Mouse (Mus musculus) thymus, adult 18-20 months (tissue): ENCODE data around the gene Olfr432.
"Not testable (repeated sequence)": the region's sequence is repeated elsewhere in the genome, so short reads cannot be mapped to it uniquely, and the experiment has no call there.

ENCODE experiments used
- DNase-seq, 2 experiments: peaks; one replicate each; pipeline ENCODE4 v3.0.0; 2022; ENCODE audit warnings: mixed read lengths in 2 of 2

Olfr432 gene

DNA sequence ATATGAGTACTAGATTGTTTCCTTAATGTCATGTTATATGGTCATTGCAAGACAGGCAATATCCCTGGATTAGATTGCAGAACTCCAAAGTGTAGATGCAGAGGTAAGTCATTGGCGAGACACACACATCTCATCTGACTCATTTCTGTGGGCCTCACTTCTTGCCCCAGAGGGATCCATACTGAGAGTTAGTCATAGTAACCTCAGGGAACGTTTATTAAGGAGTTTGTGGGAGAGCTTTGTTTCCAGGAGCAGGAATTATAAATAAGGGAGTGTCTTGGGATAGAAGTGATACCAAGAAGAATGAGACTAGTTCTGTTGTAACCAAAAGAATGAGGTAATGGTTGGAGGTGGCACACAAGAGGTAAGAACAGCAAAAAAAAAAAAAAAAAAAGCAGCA is at the start of gene Olfr432:
TSS of gene Olfr432 (plus strand) at position 313 of the 400 bp plus-strand sequence.
- no peak for DNase-seq

- DNase-seq = not testable (repeated sequence)
Observed at GRCm38 (mm10) chr1:174004352-174005109, 44.5 kb upstream of the Olfr432 start.

DNA sequence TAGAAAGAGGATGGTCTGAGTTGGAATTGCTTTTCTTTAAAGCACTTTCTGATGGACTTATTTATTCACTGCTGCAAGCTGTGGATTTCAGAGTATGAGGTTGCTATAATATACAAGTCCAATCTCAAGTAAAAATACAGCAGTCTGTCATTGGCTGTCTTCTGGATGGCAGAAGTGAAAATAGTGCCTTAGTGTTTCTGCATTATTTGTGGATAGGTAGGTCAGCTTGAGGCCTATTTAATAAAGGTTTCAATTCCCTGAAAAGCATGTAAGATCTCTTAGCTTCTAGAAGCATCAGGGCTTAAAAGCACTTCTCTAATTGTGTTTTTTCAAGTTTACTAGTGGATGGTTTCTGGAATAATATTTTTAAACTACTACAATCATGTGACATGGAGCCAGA is 42.0 kb upstream of the Olfr432 start:
- not testable (repeated sequence) for DNase-seq

DNA sequence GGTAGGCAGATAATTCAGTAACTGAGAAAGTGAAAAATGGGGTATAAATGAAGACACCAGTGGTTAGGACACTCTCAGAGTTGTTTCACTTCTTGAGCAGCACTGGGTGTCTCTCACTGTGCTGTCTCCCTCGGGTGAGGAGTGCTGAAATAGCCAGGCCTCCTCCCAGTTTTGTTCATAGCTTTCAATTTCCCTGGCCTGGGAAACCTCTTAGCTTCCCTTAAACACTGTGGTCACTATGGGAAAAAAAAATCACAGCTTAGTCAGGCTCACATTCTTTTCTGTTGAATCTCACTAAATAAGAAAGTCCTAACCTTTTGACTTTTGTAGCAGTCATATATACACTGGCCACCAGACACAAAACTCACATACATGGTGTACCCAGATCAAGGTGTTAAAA is 17.3 kb upstream of the Olfr432 start, which contains the start of gene Ifi205:
TSS of gene Ifi205 (minus strand) at position 113 of the 400 bp plus-strand sequence.
- no peak for DNase-seq

DNA sequence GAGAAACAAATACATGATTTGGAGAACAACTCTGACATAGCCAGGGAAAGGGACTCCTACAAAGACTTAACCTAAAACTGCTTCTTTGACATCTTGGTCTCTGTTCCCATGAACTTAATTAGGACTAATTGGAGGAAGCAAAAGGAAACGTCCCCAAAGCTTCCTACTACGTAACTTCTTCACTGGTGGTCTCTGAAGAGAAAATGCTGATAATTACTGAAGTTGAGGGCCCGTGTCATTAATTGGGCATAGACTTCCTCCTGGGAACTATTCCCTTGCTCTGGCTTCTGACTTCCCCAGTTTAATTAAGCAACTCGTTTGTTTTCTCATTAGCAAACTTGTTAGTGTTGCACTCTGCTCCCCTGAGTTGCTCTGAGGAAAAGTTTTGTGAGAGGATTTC is 13.2 kb upstream of the Olfr432 start:
- DNase-seq = no peak

DNA sequence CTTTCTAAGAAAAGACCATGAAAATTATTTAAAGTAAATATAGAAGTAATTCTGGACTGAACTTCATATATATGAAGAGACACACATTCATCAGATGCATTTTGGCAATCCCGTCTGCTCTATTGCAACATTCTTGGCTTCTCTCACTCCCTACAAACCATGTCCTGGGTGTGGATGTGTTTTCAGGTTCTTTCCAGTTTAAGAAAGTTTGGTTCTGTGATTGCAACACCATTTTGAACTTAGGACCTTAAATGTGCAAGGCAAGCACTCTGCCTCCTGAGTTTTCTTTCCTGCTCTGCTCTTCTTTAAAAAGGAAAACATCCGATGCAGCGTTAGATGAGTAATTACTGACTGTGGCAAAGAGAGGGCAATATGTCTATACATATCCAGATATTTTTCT is 10.5 kb upstream of the Olfr432 start:
- DNase-seq = no peak

DNA sequence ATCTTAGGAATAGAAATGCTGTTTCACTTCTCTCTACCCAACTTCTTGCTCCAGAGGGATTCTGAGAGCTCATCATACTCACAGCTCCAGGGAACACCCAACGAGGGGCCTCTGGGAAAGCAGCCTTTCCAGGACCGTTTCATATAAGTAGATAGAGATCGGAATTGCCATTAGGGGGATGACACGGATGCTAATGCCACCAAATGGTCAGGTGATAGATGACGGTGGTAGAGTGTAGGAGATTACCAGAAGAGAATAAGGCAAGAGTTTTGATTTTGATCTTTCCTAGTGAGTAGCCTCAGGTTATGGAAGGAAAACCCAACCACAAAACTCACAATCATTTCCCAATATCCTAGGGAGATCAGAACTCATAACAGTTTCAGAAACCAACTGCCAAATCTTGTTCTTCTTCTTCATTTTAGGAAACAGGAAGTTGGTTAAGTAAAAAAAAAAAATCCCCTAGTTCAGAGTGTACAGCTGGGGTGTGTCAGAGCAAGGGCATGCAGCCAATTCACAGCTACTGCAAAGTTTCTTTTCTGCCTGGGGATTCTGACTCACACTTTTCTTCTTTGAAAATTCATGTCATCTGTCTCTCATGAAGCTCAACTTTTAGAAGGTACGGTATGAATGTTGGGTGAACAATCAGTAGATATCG is 8.4 kb upstream of the Olfr432 start, which contains the start of gene Olfr433:
TSS of gene Olfr433 (plus strand) at position 183 of the 655 bp plus-strand sequence.
- no peak for DNase-seq

DNA sequence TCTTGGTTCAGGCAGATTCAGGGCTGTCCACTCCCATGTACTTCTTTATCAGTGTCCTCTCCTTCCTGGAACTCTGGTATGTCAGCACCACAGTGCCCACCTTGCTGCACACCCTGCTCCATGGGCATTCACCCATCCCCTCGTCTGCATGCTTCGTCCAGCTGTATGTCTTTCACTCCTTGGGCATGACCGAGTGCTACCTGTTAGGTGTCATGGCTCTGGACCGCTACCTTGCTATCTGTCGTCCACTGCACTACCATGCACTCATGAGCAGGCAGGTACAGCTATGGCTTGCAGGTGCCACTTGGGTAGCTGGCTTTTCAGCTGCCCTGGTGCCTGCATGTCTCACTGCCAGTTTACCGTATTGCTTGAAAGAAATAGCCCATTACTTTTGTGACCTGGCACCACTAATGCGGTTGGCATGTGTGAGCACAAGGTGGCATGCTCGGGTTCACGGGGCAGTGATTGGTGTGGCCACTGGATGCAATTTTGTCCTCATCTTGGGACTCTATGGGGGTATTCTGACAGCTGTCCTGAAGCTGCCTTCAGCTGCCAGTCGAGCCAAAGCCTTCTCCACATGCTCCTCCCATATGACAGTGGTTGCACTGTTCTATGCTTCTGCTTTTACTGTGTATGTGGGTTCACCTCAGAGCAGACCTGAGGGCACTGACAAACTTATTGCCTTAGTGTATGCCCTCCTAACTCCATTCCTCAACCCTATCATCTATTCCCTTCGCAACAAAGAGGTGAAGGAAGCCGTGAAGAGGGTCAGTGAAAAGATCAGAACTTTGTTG is 6.7 kb upstream of the Olfr432 start:
- not testable (repeated sequence) for DNase-seq

DNA sequence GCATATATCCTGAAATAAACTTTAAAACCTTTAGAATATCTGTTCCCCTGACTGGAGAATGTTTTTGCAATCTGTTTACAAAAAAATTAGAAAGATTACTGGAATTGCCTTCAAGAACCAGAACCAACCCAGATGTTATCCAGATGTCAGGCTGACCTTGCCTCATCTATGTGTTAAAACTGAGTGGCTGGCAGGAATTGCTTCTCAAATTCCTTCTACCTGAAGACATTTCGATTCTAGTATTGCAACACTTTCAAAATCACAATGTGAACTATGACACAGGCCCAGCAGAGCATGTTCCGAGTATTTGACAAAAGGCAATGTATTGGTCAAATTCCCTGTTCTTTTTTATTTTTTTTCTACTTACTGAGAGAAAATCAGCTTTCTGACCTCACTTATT is 4.6 kb upstream of the Olfr432 start:
- DNase-seq = no peak

- DNase-seq = not testable (repeated sequence)
Observed at GRCm38 (mm10) chr1:174048227-174048626, 778 bp upstream of the Olfr432 start.

GRCm38 (mm10) chr1:174049357-174049756 is 352 bp downstream of the Olfr432 start:
- not testable (repeated sequence) for DNase-seq

DNA sequence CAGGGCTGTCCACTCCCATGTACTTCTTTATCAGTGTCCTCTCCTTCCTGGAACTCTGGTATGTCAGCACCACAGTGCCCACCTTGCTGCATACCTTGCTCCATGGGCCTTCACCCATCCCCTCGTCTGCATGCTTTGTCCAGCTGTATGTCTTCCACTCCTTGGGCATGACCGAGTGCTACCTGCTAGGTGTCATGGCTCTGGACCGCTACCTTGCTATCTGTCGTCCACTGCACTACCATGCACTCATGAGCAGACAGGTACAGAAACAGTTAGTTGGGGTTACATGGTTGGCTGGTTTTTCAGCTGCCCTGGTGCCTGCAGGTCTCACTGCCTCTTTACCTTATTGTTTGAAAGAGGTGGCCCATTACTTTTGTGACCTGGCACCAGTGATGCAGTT is 1.5 kb downstream of the Olfr432 start:
- DNase-seq = no peak

DNA sequence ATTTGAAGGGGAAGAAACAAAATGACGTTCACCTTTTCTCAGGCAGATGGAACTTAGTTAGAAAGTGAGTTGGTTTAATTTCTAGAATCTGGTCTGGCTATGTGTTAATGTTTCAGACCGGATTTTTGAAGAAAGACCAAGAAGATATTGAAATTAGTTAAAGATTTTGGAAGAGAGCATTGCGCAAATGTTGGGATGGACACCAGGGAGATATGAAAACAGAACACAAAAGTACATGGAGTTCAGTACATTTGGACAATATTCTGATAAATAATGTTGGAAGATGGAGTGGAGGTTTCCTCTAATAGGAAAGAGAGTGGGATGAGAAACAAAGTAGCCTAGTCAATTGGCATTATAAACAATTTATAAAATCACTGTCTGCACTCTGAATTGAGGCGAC is 2.5 kb downstream of the Olfr432 start:
- DNase-seq = no peak

- no peak for DNase-seq
Observed at GRCm38 (mm10) chr1:174051931-174052536, 3.0 kb downstream of the Olfr432 start.

- DNase-seq = no peak
Observed at GRCm38 (mm10) chr1:174052981-174053380, 4.0 kb downstream of the Olfr432 start.

DNA sequence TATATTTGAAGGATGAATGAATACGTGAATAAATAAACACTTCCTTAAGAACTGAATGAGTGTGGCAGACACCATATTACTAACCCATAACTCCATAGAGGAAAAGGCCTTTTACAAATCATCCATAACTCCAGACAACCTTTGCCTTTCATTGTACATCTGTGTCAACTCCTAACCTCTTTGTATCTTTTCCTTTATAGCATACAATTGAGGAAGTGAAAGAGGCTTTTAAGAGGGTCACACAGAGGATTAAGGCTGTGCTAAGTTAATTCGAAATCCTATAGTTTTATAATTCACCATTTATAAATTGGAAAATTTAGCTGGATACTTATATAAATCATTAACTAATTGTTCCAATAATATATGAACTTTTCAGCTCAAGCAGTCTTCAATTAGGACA is 6.2 kb downstream of the Olfr432 start:
- no peak for DNase-seq

DNA sequence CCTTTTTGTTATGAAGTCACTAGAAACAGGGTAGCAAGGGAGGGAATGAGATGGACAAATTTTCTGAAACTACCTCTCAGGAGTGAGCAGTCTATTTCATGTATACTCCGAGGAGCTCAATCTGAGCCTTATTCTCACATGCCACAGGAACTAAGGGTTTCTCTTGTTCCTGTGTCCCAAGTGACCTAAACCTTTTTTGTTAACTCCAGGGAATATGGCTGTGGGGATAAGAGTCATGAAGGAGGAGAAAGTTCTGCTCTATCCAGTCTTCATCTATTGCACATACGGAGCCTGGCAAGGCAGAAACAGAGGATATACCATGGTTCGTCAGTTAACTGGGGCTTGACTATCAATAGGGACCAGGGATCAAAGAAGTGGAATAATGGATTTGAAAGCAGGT is 17.3 kb downstream of the Olfr432 start, which contains the start of gene Olfr430:
TSS of gene Olfr430 (plus strand) at position 301 of the 400 bp plus-strand sequence.
- no peak for DNase-seq

DNA sequence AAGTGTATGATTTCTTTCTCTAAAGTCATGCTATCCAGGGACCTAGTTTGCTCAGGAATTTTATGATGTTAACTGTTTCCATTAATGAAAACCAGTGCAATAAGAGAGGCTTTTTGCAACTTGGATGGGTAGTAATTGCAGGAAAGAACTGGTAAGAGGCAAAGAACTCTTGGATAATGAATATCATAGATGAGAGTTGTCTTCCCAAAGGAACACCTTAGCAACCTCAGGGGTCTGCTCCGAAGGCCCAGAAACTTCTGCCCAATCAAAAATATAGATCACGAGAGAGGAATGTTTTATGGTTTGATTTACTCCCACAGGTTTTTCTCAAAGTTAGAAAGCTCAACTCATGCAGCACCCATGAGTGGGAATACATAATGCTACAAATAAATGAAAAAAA is 35.0 kb downstream of the Olfr432 start, which contains the start of gene Olfr429:
TSS of gene Olfr429 (plus strand) at position 301 of the 400 bp plus-strand sequence.
- DNase-seq = no peak

GRCm38 (mm10) chr1:174096591-174096990 is 47.6 kb downstream of the Olfr432 start, which contains the start of gene Olfr427:
Gene Olfr427 (plus strand): TSS chr1:174096891.
- no peak for DNase-seq

DNA sequence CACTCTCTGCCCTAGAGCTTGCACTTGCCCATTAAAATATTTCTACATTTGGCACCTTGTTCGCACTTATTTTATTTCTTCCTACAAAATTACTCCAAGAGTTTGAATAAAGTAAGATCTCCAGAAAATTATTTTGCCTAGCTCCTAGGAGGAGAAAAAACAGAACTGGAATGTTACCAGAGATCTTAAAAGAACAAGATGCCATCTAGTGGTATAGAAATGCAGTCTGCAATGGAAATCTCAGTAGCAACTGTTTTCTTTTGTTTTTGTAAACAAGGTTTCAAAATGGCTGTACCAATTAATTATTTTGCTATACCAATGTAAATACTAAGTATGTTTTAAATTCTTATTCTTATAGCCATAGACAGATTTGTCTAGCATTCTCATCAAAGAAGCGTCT is 54.7 kb downstream of the Olfr432 start:
- no peak for DNase-seq
